ENCODE assay signal across 21 mouse cellular contexts in genomic region chr11:116062521-116062920, GRCm38 (mm10). TPM values are rescaled to one million over a fixed set of nuclear protein-coding genes. Genes with fewer than 3 reads are reported as not detected.
A peak's percentile ranks its signal among the peaks of the same experiment; 100 is the strongest.
DNase-seq lines count a peak whose midpoint lies in the region; ATAC-seq and TF ChIP-seq lines count a peak whose summit lies in the region.
"Had no signal": no experiment of that assay in that cellular context is flagged by ENCODE, and none has a peak within 500 bp of the region (broad histone marks: within the 10 kb centered on the region; RNA-seq: fewer than 3 reads in every experiment).

No protein-coding gene starts in this region.

- peaks cover 15% of the 10 kb centered on the region for H3K4me1 ChIP-seq in hindbrain, embryonic 10.5 days (replicated peaks)
- no peaks in the 10 kb centered on the region for H3K4me1 ChIP-seq in hindbrain, embryonic 14.5 days (replicated peaks; ENCODE audit: control insufficient read depth, insufficient read depth, low read length)
- peaks cover 22% of the 10 kb centered on the region for H3K4me1 ChIP-seq in midbrain, embryonic 10.5 days
- H3K4me1 ChIP-seq in midbrain, postnatal 0 days (ENCODE audit: insufficient read depth, low read length), result no peaks in the 10 kb centered on the region
- H3K4me1 ChIP-seq: limb, embryonic 12.5 days had no signal

- no peaks in the 10 kb centered on the region for H3K27me3 ChIP-seq in hindbrain, embryonic 10.5 days (ENCODE audit: insufficient read depth, poor library complexity, severe bottlenecking)
- H3K27me3 ChIP-seq in hindbrain, embryonic 14.5 days (ENCODE audit: control insufficient read depth, insufficient read depth, low read length), result no peaks in the 10 kb centered on the region
- H3K27me3 ChIP-seq in midbrain, embryonic 10.5 days (ENCODE audit: low read depth, poor library complexity, severe bottlenecking), result no peaks in the 10 kb centered on the region
- no peaks in the 10 kb centered on the region for H3K27me3 ChIP-seq in midbrain, postnatal 0 days (ENCODE audit: insufficient read depth, low read length)
- H3K27me3 ChIP-seq: embryonic facial prominence, embryonic 15.5 days; limb, embryonic 12.5 days; liver, embryonic 13.5 days had no signal

- H3K4me3 ChIP-seq in hindbrain, embryonic 10.5 days, result no peak overlapping the region
- no peak overlapping the region for H3K4me3 ChIP-seq in hindbrain, embryonic 14.5 days (replicated peaks; ENCODE audit: low read length)
- no peak overlapping the region for H3K4me3 ChIP-seq in midbrain, embryonic 10.5 days
- no peak overlapping the region for H3K4me3 ChIP-seq in midbrain, postnatal 0 days (ENCODE audit: low read depth, low read length)
- H3K4me3 ChIP-seq: embryonic facial prominence, embryonic 15.5 days; limb, embryonic 12.5 days; liver, embryonic 13.5 days; myocyte had no signal

- peak; percentile 66 for DNase-seq in cerebellum, adult 11 months
- DNase-seq in hindbrain, embryonic 10.5 days (ENCODE audit: low spot score), result no peak
- no peak for DNase-seq in hindbrain, embryonic 14.5 days (ENCODE audit: low spot score)
- DNase-seq in midbrain, embryonic 10.5 days (ENCODE audit: low spot score), result no peak
- DNase-seq in midbrain, postnatal 0 days (ENCODE audit: low spot score), result no peak
- DNase-seq in cerebellum, postnatal 36 days, result peak; percentile 53 to 54
- DNase-seq in adrenal gland, adult (ENCODE audit: inconsistent age in 2 of 2, low spot score in 1 of 2), result no peak
- DNase-seq: adrenal gland, postnatal 25 days; heart, postnatal 10 days; kidney, adult 2 months; kidney, postnatal 10 days; liver, embryonic 13.5 days; lung, embryonic 14.5 days; lung, postnatal 36 days had no signal

- H3K9ac ChIP-seq in hindbrain, embryonic 14.5 days, result no peak overlapping the region
- no peak overlapping the region for H3K9ac ChIP-seq in midbrain, postnatal 0 days (replicated peaks; ENCODE audit: low read length, poor library complexity, severe bottlenecking)
- H3K9ac ChIP-seq: embryonic facial prominence, embryonic 15.5 days; limb, embryonic 12.5 days; liver, embryonic 13.5 days; lung, embryonic 14.5 days had no signal

- no peaks in the 10 kb centered on the region for H3K9me3 ChIP-seq in hindbrain, embryonic 10.5 days
- H3K9me3 ChIP-seq in hindbrain, embryonic 14.5 days (ENCODE audit: control insufficient read depth, low read length), result no peaks in the 10 kb centered on the region
- no peaks in the 10 kb centered on the region for H3K9me3 ChIP-seq in midbrain, embryonic 10.5 days (replicated peaks)
- H3K9me3 ChIP-seq in midbrain, postnatal 0 days (ENCODE audit: low read length), result no peaks in the 10 kb centered on the region
- H3K9me3 ChIP-seq: embryonic facial prominence, embryonic 15.5 days; G1E; limb, embryonic 12.5 days; liver, embryonic 13.5 days had no signal

- ATAC-seq in cerebellum, adult (ENCODE audit: insufficient number of reproducible peaks, low FRiP score, low TSS enrichment), result no peak
- no peak for ATAC-seq in hindbrain, embryonic 14.5 days (ENCODE audit: low FRiP score)
- ATAC-seq in midbrain, postnatal 0 days (ENCODE audit: low FRiP score), result no peak
- ATAC-seq: inflammation-experienced regulatory T-cells, adult 6 months had no signal

- peaks cover 60% of the 10 kb centered on the region for H3K36me3 ChIP-seq in hindbrain, embryonic 10.5 days
- peaks cover 46% of the 10 kb centered on the region for H3K36me3 ChIP-seq in hindbrain, embryonic 14.5 days (replicated peaks; ENCODE audit: control insufficient read depth, insufficient read depth)
- peaks cover 52% of the 10 kb centered on the region for H3K36me3 ChIP-seq in midbrain, embryonic 10.5 days
- peaks cover 44% of the 10 kb centered on the region for H3K36me3 ChIP-seq in midbrain, postnatal 0 days (ENCODE audit: insufficient read depth, low read length)

- 0 out of 2 replicates have a peak overlapping the region, but pooled peaks have one; percentile 24 for H3K27ac ChIP-seq in hindbrain, embryonic 10.5 days
- no peak overlapping the region for H3K27ac ChIP-seq in hindbrain, embryonic 14.5 days
- H3K27ac ChIP-seq in midbrain, embryonic 10.5 days (replicated peaks), result 0 out of 2 replicates have a peak overlapping the region, but pooled peaks have one; percentile 47
- no peak overlapping the region for H3K27ac ChIP-seq in midbrain, postnatal 0 days (ENCODE audit: low read depth, low read length)
- H3K27ac ChIP-seq: limb, embryonic 12.5 days; liver, embryonic 13.5 days had no signal

- TF ChIP-seq CTCF in midbrain, postnatal 0 days (IDR thresholded peaks at IDR 0.05), result no peak

- no peak overlapping the region for H3K4me2 ChIP-seq in hindbrain, embryonic 14.5 days (replicated peaks)
- H3K4me2 ChIP-seq in midbrain, postnatal 0 days (ENCODE audit: low read depth, low read length, poor library complexity, severe bottlenecking), result no peak overlapping the region
- H3K4me2 ChIP-seq: embryonic facial prominence, embryonic 15.5 days; heart, embryonic 11.5 days; limb, embryonic 12.5 days; liver, embryonic 13.5 days; lung, embryonic 14.5 days had no signal

- WGBS in hindbrain, embryonic 10.5 days, result 63% methylated on average over 8 of the region's 8 CpGs
- 65% methylated on average over 8 of the region's 8 CpGs for WGBS in hindbrain, embryonic 14.5 days
- WGBS in midbrain, embryonic 10.5 days, result 70% methylated on average over 8 of the region's 8 CpGs
- WGBS in midbrain, postnatal 0 days, result 51% methylated on average over 8 of the region's 8 CpGs

RNA-seq across cellular contexts. Expression of gene Unc13d, which starts 15.2 kb away (rescaled TPM):
- polyA plus RNA-seq in hindbrain, embryonic 10.5 days (2016; fragmentation: Nextera tagmentation; extraction: Ambion mirVana), result 3.1 and 4.5 TPM in 2 replicates
- 0.75 and 0.83 TPM in 2 replicates for polyA plus RNA-seq in hindbrain, embryonic 14.5 days (2014; fragmentation: Nextera tagmentation; extraction: Ambion mirVana)
- polyA plus RNA-seq in midbrain, embryonic 10.5 days (2016; fragmentation: Nextera tagmentation; extraction: Ambion mirVana), result 2.5 and 3.1 TPM in 2 replicates
- 0.22 and 0.71 TPM in 2 replicates for total RNA-seq in midbrain, postnatal 0 days (2014; rRNA removed)
- 0.67 and 0.77 TPM in 2 replicates for polyA plus RNA-seq in midbrain, postnatal 0 days (2015; fragmentation: Nextera tagmentation; extraction: Ambion mirVana)

RNA-seq across cellular contexts. Expression of gene Wbp2, which starts 24.3 kb away (rescaled TPM):
- polyA plus RNA-seq in hindbrain, embryonic 10.5 days (2016; fragmentation: Nextera tagmentation; extraction: Ambion mirVana), result 98.1 and 128 TPM in 2 replicates
- 164 and 183 TPM in 2 replicates for polyA plus RNA-seq in hindbrain, embryonic 14.5 days (2014; fragmentation: Nextera tagmentation; extraction: Ambion mirVana)
- polyA plus RNA-seq in midbrain, embryonic 10.5 days (2016; fragmentation: Nextera tagmentation; extraction: Ambion mirVana), result 91.8 and 109 TPM in 2 replicates
- 119 and 150 TPM in 2 replicates for total RNA-seq in midbrain, postnatal 0 days (2014; rRNA removed)
- polyA plus RNA-seq in midbrain, postnatal 0 days (2015; fragmentation: Nextera tagmentation; extraction: Ambion mirVana), result 254 and 267 TPM in 2 replicates

RNA-seq across cellular contexts. Expression of gene Unk, which starts 32.4 kb away (rescaled TPM):
- 47.7 and 51.3 TPM in 2 replicates for polyA plus RNA-seq in hindbrain, embryonic 10.5 days (2016; fragmentation: Nextera tagmentation; extraction: Ambion mirVana)
- polyA plus RNA-seq in hindbrain, embryonic 14.5 days (2014; fragmentation: Nextera tagmentation; extraction: Ambion mirVana), result 25.6 and 29.3 TPM in 2 replicates
- polyA plus RNA-seq in midbrain, embryonic 10.5 days (2016; fragmentation: Nextera tagmentation; extraction: Ambion mirVana), result 46.4 and 52.2 TPM in 2 replicates
- total RNA-seq in midbrain, postnatal 0 days (2014; rRNA removed), result 45.2 and 55.1 TPM in 2 replicates
- polyA plus RNA-seq in midbrain, postnatal 0 days (2015; fragmentation: Nextera tagmentation; extraction: Ambion mirVana), result 25.5 and 26.7 TPM in 2 replicates

RNA-seq across cellular contexts. Expression of gene H3f3b, which starts 34.8 kb away (rescaled TPM):
- polyA plus RNA-seq in hindbrain, embryonic 10.5 days (2016; fragmentation: Nextera tagmentation; extraction: Ambion mirVana), result 1,623 and 1,834 TPM in 2 replicates
- 1,746 and 2,054 TPM in 2 replicates for polyA plus RNA-seq in hindbrain, embryonic 14.5 days (2014; fragmentation: Nextera tagmentation; extraction: Ambion mirVana)
- polyA plus RNA-seq in midbrain, embryonic 10.5 days (2016; fragmentation: Nextera tagmentation; extraction: Ambion mirVana), result 1,512 and 1,693 TPM in 2 replicates
- 568 and 792 TPM in 2 replicates for total RNA-seq in midbrain, postnatal 0 days (2014; rRNA removed)
- polyA plus RNA-seq in midbrain, postnatal 0 days (2015; fragmentation: Nextera tagmentation; extraction: Ambion mirVana), result 2,143 and 2,254 TPM in 2 replicates

RNA-seq across cellular contexts. Expression of gene Galk1, which starts 50.0 kb away (rescaled TPM):
- polyA plus RNA-seq in hindbrain, embryonic 10.5 days (2016; fragmentation: Nextera tagmentation; extraction: Ambion mirVana), result 184 and 204 TPM in 2 replicates
- 48.6 and 54.4 TPM in 2 replicates for polyA plus RNA-seq in hindbrain, embryonic 14.5 days (2014; fragmentation: Nextera tagmentation; extraction: Ambion mirVana)
- polyA plus RNA-seq in midbrain, embryonic 10.5 days (2016; fragmentation: Nextera tagmentation; extraction: Ambion mirVana), result 161 and 210 TPM in 2 replicates
- total RNA-seq in midbrain, postnatal 0 days (2014; rRNA removed), result 36.3 and 44.0 TPM in 2 replicates
- 47.7 and 49.5 TPM in 2 replicates for polyA plus RNA-seq in midbrain, postnatal 0 days (2015; fragmentation: Nextera tagmentation; extraction: Ambion mirVana)

Comparison
In these comparisons a context has a peak if more than half of its experiments do, and no peak if none do; other contexts are left out.
1. H3K27ac ChIP-seq: peak in hindbrain, embryonic 10.5 days (single experiment) and midbrain, embryonic 10.5 days (single experiment); none in hindbrain, embryonic 14.5 days (single experiment) and midbrain, postnatal 0 days (single experiment).
2. DNase-seq: peak in cerebellum, adult 11 months (single experiment) and cerebellum, postnatal 36 days (2 of 2); none in hindbrain, embryonic 10.5 days (single experiment), hindbrain, embryonic 14.5 days (single experiment), midbrain, embryonic 10.5 days (single experiment), midbrain, postnatal 0 days (single experiment) and adrenal gland, adult (0 of 2).